Mouse (Mus musculus): Measurements from ENCODE around the gene Prkd1.
A peak's percentile ranks its signal among the peaks of the same experiment; 100 is the strongest.
"Not testable (repeated sequence)": the region's sequence is repeated elsewhere in the genome, so short reads cannot be mapped to it uniquely, and the experiment has no call there.

The Prkd1 gene

DNA sequence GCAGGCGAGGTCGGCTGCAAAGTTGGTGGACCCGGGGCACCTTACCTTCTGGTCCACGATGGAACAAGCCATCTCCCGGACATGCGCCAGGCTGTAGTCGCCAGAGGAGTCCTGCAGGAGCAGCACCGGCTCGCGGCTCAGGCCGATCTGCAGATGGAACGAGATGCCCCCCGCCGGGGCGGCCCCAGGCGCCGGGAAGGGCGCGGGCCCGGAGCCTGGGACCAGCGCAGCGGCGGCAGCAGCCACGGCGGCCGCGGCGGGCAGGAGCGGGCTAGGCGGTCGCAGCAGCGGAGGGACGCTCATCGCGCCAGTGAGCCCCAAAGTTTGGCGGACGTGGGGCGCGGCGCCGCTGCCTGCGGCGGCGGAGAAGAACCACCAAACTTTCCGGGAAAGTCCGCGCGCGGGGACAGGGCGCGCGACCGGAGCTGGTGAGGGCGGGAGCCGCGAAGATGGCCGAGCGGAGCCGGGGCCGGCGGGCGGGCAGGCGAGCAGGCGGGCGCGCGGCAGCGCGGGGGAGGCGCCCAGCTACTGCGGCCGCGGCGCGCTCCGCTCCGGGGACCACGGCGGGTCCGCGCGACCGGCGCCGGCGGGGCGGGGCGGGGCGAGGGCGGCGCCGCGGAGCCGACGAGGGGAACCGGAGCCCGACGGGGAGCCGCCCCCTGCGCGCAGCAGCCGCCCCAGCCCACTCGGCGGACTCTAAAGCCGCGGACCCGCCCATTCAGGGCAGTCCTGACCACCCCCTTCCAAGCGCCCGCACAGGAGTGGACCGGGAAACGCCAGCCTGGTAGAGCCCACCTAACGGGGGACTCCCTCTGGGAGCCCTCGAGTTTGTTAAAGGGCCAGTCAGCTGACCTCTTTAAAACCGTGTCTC is at the start of gene Prkd1:
Gene Prkd1, minus strand, starts transcription at position 428 of the 871 bp plus-strand sequence.
- DNase-seq (ENCODE audit: low read depth, low spot score): peak; percentile 55

DNA sequence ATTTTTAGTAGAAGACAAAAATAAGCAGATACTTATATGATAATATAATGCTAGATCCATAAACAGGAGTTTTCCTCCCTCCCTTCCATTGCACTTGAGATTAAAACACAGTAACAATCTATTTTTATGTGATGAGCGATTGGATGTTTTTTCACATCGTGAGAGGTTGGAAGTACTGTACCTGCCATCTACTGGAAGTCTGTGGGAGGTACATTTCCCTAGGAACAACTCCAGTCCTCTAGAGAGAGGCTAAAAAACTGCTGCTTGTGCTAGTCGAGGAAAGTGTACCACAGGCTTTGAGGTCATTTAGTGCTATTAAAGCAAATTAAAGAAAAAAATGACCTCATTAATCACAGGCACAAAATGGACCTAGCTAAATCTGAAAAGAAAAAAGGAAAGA is 48.6 kb upstream of the Prkd1 start:
- peak; percentile 23 for DNase-seq (ENCODE audit: low read depth, low spot score)

DNA sequence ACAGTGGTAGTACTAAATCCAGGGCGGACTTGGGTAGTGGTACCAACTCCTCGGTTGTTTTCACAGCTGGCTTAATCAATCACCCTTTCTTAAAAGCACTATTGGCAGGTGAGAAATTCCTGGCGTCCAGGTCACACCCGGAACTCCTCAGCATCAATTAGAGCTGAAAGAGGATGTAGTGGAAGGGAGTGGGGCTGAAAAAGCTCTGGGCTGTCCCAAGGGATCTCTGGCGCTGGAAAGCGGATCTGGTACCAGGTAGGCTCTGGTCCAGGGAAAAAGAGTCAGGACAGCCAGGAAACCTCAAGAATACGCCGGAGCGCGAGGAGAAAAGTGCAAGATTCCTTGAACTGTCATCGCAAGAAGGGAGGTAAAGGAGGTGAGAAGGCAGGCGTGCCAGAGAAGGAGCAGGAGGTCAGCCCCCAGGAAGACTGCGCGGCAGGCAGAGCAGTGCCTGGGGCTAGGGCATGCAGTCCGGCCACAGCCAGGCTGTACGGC is 675 bp downstream of the Prkd1 start:
- DNase-seq (ENCODE audit: low read depth, low spot score): peak; percentile 57

DNA sequence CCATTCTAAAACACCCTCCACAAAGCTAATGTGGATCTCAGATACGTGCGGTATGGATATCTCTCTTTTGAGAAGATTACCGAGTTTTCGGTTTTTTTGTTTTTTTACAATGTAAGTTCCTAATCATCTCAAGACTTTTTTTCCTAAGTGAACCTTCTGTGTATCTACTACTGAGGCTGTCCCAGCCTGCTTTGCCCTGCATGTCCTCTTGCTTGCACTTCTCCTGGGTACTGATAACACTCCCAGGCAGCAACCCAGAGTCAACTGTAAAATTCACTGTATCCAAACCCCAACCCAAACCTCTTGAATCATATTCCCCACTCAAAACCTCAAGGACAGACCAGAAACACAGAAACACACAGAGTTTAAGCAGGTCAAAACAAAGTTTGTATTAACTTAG is 2.0 kb downstream of the Prkd1 start:
- no peak for DNase-seq (ENCODE audit: low read depth, low spot score)

DNA sequence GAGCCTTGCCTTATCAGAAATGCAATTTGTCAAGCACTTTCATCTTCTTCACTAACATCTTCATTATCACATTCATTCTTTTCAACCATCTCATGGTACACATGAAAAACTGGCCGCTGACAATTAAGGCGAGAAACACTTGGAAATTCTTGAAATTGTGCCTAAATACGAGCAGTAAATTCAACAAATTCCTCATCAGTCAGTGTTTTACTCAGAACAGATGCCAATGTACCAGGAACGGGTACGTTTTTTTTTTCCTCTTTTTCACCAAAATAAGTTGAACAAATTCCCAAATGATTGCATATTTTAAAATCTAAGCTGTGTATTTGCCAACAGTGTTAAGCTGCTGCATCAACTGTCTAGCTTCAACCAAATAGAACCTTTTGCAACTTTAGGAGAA is 6.2 kb downstream of the Prkd1 start:
- DNase-seq (ENCODE audit: low read depth, low spot score): no peak

DNA sequence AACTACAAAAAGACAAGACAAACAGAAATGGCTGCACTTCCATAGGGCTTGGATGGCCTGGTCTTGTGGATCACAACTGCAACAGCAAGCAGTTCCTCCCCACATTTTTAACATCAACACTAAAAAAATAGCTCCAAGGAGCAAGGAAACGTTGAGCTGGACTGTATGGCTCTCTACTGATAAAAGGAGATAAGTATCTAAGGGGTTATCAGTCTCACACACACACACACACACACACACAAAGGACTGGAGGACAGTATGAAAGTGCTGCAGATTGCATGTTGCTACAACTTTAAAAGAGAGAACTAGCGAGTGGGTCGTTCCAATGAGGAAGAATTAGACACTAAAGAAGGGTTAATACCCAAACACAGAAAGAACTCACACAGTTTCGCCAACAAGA is 8.7 kb downstream of the Prkd1 start:
- DNase-seq (ENCODE audit: low read depth, low spot score): no peak

DNA sequence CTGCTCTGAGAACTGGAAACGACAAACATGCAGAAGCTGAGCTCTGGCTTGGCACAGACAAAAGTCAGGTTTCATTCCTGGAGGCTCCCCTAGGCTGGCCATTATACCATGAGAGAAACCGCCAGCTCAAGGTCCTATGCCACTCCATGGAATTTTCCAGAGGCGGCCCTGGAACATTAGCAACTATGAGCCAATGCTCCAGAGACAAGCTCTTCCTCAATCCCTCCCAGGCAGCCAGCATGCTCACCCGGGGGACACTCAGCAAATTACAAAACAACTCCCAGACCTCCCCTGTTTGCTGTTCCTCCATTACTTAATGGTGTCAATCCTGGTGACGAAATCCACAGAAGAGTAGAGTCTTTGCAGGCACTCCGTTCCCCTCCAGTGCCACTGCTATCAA is 14.5 kb downstream of the Prkd1 start:
- DNase-seq (ENCODE audit: low read depth, low spot score): no peak

DNA sequence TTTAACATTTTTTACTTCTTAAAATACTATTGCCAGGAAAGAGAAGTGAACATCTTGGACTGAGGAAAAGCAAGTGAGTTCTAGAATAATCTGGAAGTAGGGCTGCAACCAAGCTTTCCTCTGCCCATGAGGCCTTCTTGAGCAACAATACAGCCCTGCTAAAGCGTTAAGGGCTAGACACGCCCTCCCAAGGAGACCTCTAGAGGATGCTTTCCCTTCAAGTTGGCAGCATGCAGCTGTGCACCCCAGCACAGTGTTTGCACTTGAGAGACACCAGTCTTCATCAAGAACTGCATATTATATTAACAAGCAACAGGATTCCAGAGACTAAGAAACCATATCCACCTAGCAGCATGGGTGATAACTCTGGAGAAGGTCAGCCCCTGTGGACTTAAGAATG is 22.8 kb downstream of the Prkd1 start:
- not testable (repeated sequence) for DNase-seq (ENCODE audit: low read depth, low spot score)

DNA sequence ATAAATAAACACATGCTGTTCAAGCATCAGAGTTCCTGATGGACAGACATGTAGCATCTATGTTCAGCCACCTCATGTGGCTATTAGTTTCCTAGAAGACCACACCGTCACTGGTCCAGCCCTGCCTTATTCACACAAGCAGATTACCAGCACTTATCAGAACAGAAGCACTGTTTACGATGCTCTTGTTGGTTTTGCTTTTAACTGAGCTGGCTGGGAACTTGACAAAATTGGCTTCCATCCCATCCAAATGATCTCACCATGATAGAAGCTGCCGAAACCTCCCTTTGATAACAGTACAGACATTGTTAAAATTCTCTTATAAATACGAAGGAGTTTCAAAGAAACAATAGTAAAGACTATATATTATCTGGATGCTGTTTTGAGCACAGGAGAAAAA is 24.7 kb downstream of the Prkd1 start:
- DNase-seq (ENCODE audit: low read depth, low spot score): no peak

DNA sequence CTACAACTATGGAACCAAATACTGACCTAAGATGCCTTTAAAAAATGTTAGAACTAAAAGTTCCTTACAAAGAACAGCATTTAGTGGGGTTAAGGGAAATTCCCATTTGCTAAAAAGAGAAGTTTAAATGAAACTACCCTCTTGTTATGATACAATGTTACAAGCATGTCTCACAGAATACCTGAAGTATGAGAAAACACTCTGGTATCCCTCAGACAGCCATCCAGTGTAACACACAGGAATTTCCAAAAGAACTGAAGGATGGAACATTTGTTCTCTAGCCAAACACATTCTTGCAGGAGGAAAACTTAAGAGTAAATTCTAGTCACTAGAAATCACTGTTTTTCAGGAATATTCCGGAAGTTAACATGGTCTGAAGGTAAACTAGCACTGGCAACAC is 33.0 kb downstream of the Prkd1 start:
- DNase-seq (ENCODE audit: low read depth, low spot score): no peak

DNA sequence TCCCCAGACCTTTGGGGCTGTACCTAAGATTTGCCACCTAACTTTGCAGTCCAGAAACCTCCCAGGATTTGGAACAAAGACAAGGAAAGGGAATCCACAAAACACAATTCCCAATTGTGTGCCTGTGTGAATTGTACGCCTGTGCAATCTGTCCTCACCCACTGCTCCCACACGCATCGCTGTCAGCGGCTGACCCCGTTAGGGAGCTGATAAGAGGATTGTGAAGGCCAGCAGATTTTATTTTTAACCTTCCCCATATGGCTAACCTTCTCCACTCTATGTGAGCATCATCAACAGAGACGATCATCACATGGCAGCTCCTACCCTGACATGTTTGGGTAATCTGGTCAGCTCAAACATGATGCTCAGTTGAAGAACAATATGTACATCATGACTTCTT is 34.6 kb downstream of the Prkd1 start:
- DNase-seq (ENCODE audit: low read depth, low spot score): no peak

DNA sequence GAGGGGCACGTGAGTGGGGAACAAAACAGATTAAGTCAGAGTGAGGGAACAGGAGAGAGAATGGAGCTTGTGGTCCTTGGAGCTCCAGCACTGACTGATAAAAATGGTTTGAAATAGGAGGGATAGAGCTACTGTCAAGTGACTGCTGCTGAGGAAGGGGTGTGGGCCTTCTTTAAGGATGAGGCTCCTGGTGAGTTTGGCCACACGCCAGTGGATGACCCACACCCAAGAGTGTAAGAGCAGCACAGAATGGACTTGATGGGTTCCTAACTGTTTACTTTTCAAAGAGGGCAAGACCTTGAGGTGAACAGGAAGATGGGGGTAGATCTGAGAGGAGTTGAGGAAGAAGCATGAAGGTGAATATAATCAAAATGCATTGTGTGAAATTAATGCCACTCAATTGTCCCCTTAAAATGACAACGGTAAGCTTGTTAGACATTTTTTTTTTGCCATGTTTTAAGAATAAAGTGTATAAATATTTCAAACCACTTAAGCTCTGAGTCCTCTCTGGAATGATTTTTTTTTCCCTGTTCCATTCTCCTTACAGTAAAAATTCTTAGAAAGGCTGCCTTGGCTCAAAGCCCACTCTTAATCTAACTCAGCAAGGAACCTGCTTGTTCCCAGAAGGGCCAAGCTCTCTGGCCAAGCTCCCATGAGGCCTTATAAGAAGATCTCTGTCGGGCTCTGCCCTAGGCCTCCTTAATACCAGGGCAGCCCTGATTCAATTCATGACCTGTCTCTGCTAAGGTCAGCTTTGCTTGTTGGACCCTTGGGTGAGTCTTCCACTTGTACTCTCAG is 42.0 kb downstream of the Prkd1 start:
- no peak for DNase-seq (ENCODE audit: low read depth, low spot score)

DNA sequence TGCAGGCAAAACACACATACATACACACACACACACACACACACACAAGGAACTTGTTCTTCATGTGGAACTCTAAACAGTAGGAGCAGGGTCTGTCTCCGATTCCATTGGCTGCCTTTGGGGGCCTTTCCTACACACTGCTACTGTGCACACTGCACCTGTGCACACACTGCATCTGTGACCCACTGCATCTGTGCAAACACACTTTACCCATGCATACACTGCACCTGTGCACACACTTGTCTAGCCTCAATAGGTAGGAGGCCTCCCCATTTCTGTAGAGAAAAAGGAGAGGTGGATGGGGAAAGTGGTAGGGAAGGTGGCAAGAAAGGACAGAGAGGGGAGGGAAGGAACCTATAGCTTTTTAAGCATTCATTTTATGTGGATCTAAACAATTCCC is 49.5 kb downstream of the Prkd1 start:
- no peak for DNase-seq (ENCODE audit: low read depth, low spot score)

DNA sequence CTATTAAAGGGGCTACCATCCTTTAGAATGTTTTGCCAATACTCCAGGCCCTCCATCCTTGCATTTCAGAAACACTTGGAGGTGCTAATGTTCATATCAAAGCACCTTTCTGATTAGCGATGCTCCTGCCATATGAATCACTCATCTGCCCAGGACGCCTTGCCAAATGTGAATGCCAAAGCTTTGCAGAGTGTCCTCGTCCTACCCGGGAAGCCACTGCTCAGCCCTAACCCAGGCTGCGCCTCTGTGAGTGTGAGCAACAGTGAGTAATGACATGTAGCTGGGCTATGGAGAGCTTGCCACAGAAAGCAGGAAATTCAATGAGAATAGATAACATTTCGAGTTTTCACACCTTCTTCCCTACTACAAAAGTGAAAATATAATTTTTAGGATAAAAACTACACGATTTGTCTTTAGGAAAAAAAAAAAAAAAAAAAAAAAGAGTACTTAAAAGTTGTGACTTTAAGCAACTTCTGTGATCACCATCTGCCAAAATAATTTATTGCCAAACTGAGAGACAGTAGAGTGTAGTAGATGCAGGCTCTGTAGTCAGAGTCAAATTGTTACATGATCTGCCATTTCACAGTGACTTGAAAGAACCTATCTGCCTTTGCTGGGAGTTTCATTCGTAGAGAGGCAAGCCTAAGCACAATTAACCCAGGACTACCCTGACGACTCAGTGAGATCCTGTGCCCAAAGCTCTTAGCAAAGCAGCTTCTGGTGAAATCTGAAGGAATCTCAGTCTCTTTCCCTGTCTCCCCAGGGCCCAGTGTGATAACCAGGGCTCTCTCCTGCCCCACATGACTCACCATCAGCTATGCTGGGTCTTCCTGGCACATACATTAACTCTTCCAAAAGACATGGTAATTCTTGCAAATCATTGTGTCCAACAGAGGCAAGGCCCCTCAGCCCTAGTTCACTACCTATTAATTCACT is 50.6 kb downstream of the Prkd1 start:
- DNase-seq (ENCODE audit: low read depth, low spot score): no peak

DNA sequence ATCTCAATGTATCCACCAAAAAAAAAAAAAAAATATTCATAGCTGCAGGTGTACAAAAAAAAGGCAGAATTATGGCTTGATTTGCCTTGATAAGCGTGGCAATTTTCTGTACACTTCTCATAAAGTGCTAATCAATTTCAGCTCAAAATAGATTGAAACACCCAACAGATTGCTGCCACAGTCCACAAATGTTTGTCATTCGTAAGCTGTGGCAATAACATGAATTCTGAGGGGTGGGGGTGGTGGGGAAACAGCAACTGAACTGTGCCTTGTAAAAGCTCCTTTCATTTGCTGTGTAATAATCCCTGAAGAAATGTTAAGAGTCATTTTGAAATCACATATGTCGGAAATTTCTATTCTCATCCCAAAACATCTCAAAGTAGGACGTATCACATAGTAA is 51.4 kb downstream of the Prkd1 start:
- no peak for DNase-seq (ENCODE audit: low read depth, low spot score)

DNA sequence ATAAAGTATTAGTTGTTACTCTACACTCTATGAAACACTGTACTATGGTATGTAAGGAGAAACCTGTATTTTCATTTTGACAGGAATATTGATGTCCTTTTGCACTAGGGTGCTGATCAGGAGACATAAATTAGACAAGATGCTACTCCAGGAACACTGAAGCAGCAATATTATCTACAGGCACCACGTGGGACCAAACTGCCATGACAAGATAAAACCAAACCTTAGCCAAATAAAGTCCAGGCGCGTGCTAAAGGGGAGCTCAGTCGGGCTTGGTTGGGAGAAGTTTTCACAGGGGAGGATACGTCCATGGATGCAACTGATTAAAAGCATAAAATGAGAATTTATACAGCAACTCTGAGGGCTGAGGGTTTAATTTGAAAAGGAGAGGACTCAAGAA is 53.1 kb downstream of the Prkd1 start:
- DNase-seq (ENCODE audit: low read depth, low spot score): no peak

DNA sequence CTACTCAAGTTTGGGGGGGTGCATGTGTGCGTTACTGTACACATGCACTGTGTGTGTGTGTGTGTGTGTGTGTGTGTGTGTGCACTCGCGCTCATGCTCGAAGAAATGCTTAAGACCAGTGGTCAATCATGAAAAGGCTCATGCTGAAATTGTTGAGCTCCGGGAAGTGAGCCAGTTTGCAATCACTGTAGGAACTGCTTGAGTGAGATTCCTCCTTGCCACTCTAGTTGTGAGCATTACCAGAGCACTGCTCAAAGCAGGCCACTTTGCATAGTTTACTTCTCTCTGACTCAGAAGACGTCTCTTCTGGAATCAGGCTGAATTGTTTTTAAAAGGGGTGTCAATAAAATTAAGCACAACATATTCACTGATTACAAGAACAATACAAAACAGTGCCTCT is 54.4 kb downstream of the Prkd1 start:
- no peak for DNase-seq (ENCODE audit: low read depth, low spot score)

DNA sequence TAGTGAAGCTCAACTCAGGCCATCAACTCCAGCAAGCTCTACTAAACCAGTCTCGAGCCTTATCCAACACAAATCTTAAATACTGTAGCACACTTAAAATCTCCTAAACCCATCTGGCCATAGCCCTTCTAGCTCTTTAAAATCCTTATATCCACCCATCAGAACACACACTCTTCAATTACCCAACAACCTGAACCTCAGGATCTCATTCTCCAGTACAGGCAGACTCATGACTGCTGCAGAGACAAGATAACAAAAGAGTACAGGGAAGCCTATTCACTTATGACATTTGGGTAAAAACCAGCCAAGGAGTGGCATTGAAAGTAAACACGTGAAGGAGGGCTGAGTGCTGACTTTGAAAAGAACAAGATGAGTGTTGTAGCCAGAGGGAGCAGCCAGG is 55.4 kb downstream of the Prkd1 start:
- no peak for DNase-seq (ENCODE audit: low read depth, low spot score)

DNA sequence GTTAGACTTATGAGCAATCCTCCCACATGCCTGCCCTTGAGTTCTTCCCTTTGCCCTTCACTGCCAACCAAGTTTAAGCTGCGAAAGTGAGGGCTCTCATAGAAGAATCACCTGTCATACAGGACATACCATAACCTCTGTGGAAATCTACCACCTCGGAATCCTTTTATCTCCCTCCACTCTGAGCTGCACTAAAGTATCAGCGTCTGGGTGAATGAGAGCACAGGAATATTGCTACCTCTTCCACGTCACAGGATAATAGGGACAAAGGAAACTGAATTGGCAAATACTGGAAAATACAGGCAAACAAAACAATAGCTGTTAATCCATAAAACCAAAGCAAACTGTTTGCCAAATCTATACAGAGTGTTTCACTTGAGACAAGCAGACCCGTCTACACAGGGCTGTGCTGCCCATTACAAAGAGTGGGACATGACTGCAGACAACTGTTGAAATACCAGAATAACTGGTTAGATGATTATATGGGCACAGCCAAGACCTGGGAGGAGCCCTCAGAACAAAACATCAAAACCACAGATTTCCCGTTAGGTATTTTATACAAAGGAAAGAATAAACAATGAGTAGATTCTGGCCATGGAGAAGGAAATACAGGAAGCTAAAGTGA is 60.6 kb downstream of the Prkd1 start:
- no peak for DNase-seq (ENCODE audit: low read depth, low spot score)

DNA sequence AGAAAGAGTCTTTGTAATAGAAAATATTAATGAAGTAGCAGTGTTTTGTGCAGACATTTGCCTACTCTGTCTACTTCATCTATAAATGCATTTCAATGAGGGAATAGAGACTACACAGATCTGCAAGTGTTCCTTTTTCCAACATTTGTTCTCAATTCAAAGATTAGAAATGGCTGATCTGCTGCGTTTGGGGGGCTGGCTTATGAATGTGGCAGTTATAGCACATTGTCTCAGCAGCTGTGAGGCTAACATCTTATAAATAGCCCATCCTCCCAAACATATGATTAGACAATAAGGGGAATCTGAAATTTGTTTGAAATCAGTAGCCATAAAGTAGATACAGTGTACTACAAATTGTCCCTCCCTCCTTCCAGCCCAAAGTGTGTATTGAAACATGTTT is 83.7 kb downstream of the Prkd1 start:
- no peak for DNase-seq (ENCODE audit: low read depth, low spot score)

DNA sequence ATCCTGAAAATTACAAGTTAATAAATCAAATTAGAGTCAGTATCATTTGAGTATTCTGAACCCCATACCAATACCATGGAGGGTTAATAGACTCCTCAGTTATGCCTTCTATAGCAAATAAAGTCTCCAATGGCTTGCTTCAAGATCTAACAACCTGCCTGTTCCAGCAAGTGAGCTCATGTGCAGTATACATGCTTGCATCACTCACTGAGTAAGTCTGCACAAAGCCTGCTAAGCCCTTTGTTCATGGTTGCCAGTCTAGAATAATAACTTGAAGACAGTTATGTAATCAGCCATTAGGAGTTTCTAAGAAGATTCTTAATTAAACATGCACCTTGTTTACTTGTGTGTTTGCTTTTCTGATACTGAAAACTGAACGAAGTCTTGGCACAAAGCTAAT is 88.4 kb downstream of the Prkd1 start:
- DNase-seq (ENCODE audit: low read depth, low spot score): no peak

Measured in forelimb bud, embryonic 11.5 days (tissue).